Mouse (Mus musculus) frontal cortex, postnatal 25 days (tissue): ENCODE data around the gene Fam81a.

Source experiments
- DNase-seq, 2 experiments: peaks; one replicate each; pipeline ENCODE4 v3.0.0; 2022; ENCODE audit warnings: low spot score in 2 of 2

The Fam81a gene

GRCm38 (mm10) chr9:70142460-70142859, at the start of gene Fam81a:
Gene Fam81a, minus strand, starts transcription at chr9:70142560.
- no peak for DNase-seq

GRCm38 (mm10) chr9:70182639-70183038, 40.3 kb upstream of the Fam81a start:
- DNase-seq = no peak

GRCm38 (mm10) chr9:70181719-70182118, 39.4 kb upstream of the Fam81a start:
- DNase-seq = no peak

DNA sequence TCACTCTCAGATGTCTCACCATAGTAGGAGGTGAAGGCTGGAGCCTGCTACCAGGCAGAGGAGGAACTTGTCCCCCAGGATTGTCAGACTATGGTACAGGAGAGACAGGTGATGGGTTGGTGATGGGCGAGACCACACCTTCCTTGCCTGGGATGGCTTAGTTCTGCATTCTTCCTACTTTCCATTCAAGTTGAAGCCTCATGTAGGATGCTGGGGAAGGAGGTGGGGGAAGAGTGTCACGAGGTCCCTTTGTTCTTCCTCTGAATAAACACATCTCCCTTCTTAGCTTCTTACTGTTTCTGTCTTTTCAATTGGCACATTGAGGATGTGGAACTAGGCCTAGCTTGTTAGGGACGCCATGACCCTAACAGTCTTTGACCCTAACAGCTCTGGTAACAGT, 33.9 kb upstream of the Fam81a start:
- no peak for DNase-seq

DNA sequence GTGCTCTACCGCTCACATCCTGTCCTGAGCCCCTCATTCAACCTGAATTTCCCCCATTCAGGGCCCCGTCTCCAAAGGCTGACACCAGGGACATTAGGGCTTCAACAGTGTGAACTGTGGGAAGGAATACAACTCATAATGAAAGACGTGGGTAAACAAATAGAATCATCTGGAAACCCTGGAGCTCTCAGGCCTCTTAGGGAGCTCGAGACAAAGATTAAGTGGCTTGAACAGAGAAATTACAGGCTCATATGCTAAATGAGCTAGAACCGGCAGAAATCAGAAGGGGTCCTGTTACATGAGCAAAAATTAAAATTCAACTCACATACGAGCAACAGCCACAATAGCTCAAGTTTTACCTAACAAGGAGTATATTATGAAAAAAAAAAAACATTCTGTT, 32.5 kb upstream of the Fam81a start:
- no peak for DNase-seq

DNA sequence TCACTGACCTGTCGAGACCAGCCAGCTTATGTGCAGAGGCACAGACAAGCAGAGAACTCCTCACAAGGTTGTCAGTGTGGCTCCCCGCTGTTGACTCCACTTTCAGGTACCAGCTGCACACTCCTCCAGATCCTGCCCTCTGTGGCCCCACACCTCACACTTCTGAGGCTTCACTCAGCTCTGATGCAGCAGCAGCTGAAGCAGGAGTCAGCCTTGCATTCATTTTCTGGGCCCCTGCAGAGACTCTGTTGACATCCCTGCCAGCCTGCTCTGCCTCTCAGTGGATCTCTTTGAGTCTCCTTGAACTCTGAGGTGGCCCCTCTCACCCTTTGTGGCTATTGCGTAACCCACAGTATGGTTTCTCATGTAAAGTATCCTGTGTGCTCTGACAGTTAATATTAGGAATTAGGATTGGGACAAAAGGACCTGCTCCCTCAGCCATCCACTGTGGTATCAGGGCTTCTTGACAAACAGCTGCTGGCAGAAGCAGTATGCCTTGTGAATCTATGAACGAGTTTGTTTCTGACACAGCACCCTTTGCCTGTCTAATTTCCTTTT, 32.0 kb upstream of the Fam81a start:
- DNase-seq = no peak

- no peak for DNase-seq
These were observed 26.6 kb upstream of the Fam81a start for GRCm38 (mm10) chr9:70168973-70169372.

GRCm38 (mm10) chr9:70160071-70160470, 17.7 kb upstream of the Fam81a start:
- peak in 1 of 2 experiments; percentile 16 for DNase-seq

DNA sequence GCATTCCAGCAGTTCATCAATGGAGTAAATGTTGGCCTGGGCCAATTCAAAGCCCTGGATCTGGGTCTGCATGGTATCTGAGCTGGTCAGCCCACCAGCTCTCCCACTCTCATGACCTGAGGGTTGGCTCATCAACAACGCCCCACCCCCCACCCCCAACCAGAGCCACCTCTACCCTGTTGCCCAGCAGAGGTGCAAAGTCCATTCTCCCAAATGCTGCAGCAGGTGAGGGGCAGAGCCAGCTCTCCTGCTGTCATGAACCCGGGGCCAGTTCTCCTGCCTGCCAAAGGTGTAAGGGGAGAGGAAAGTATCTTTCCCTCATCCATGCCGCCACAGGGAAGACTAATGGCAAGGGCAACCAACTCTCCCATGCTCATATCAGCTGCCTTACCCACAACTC, 5.3 kb upstream of the Fam81a start:
- DNase-seq = no peak

DNA sequence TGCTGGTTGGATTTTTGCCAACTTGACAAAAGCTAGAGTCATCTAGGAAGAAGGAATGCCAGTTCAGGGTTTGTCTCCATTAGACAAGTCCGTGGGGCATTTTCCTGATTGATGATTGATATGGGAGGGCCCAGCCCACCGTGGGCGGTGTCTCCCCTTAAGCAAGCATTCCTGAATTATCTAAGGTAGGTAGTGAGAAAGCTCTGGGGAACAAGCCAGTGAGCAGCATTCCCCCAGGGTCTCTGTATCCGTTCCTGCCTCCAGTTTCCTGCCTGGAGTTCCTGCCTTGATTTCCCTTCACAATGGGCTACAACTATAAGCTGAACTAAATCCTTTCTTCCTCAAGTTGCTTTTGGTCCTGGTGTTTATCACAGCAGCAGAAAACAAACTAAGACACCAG, 3.1 kb upstream of the Fam81a start:
- DNase-seq = no peak

GRCm38 (mm10) chr9:70143326-70143725, 966 bp upstream of the Fam81a start:
- no peak for DNase-seq

DNA sequence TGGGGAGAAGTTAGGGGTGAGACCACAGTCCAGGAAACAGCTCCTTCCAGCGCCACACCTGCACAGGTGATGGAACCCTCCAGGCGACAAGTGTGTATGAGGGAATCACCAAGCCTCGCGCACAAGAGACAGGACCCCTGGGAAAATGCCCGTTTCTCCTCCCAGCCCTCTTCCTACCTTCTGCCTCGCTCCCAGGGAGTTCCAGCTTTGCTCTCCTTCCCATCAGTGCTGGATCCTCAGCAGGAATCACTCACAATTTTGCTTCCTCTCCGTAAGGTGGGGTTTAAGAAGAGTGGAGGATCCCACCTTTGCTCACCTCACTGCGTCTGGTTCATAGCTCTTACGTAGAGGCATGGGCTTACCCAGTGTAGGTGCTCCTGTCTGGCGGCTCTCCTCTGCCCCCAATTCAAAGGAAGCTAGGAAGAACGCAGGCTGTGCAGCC, 454 bp downstream of the Fam81a start:
- DNase-seq = peak; percentile 14 to 17

DNA sequence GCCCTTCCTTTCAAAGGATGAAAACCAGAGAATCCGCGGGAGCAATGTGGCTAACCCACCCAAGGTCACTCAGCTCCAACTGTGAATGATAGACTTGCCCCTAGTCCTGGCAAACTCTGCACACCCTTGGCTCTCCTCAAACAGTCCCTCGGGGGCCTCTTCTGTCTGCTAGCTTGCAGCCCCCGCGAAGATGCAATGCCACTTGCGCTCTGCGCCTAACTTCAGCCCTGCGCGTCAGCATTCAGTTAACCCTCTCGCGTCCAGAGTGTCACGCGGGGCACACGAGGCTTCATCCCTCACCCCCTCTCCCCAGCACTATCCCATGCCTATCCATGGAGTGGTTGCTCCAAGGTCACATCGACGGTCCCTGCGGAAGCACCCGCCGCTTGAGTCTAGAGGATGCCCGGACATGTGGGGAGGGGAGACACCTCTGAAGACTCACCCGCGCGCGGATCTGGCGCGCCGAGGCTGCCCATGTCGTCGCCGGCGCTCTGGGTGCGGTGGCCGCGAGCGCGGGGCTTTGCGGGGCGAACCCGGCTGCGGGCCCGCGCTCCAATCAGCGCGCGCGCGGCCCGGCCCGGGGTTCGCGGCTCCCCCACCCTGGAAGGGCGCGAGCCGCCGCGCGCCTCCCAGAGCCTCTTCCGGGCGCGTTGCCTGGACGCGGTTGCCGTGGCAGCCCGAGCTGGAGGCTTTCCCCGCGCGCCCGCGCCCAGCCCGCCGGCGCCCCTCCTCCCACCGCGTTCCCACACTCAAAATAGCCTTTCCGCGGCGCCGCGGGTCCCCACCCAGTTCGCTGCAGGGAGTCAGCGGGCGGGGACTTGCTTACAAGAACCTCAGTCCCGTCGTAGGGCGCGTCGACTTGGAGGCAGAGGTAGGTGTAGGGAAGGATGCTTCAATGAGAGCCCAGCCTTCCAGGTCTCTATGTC, 1.2 kb downstream of the Fam81a start:
- DNase-seq = peak; percentile 73 to 82

GRCm38 (mm10) chr9:70140340-70140739, 2.0 kb downstream of the Fam81a start:
- no peak for DNase-seq

DNA sequence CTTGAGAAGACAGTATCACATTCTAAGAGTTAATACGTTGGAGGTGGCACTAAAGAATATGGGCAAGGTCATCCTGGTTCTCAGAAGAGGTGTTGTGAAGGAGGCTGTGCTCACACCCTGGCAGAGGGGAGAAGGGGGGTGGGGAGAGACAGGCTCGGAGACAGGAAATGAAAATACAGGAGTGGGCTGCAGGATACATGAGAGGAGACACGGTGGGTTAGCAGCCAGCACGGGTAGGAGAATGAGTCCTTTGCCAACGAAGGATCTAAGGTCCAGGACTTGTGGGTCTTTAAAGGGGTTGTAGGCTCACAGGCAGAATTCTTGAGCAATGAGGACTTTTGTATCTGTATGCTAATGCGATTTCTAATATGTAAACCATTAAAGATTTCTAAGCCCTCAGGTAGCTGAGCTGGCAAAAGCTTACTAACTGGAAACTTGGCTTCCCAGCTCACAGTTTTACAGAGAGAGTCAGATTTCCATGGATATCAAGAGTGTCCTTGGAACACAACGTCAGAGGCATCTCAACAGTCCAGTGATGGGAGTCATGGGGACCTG, 3.0 kb downstream of the Fam81a start:
- no peak for DNase-seq

GRCm38 (mm10) chr9:70138511-70138910, 3.8 kb downstream of the Fam81a start:
- no peak for DNase-seq

DNA sequence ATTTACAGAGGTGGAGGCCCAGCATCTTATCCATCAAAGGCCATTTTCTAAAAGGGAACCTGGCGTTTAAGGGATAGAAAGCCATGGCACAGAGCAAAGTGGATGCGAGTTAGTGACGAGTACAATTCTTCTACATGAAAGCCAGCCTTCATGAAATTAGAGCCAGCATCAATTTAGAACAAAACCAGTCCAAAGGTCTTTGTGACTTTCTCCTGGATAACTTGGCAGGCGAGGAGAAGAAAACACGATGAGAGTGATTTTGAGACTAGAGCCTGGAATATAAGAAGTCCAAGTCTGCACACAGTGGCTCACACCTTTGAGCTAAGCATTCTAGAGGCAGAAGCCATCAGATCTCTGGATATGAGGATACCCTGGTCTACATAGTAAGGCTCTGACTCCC, 4.4 kb downstream of the Fam81a start:
- DNase-seq = no peak

DNA sequence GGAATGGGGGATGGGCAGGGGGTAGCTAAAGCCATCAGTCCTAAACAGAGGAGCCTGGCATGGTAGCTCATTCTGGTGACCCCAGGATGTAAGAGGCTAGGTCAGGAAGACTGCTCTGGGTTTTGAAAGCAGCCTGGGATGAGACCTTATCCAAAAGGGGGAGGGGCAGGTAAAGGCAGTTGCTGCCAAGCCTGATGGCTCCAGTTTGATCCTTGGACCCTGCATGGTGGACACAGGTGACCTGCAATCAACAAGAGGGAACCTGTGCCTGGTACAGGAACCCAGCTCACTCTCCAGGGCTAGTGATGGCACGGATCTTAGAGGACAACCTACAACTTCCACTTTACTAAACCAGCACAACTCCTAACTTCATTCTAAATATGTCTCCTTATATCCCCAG, 7.2 kb downstream of the Fam81a start:
- no peak for DNase-seq

DNA sequence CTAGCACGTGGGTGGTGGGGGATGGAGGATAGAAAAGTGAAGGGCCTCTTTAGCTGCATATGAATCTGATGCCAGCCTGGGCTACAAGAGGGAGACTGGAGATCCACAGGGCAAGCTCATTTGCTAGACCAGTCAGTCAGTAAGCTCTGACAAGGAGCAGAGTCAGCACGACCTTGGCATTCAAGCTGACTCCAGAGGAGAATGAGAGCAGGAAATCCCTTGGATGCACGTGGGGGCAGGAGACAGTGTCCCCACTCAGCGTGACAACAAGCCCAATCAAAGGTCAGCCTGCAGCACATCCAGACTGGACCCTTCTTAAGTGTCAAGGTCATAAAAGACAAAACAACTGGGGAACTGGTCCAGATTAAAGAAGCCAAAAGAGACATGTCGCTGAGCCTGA, 7.6 kb downstream of the Fam81a start:
- DNase-seq = no peak

DNA sequence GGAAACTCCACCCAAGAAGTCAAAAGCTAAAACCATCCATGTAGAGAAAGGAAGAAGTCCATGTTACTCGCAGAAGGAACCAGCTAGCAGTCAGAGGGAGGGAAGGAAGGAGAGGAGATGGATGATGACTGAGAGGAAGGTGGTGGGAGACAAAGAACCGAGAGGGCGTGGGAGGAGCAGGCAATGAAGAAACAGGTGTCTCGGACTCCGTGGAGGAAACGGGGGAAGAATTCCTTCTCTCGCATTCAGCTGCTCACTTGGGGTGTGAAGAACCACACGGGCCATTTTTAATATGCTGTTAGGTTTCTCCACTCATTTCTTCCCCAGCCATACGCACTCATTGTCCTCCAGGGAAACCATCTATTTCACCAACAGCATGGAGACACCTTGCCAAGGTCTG, 8.1 kb downstream of the Fam81a start:
- no peak for DNase-seq

- DNase-seq = no peak
These were observed 11.6 kb downstream of the Fam81a start for GRCm38 (mm10) chr9:70130786-70131185.

- no peak for DNase-seq
These were observed 30.5 kb downstream of the Fam81a start for GRCm38 (mm10) chr9:70111869-70112286.

GRCm38 (mm10) chr9:70110871-70111270, 31.5 kb downstream of the Fam81a start:
- no peak for DNase-seq
